Comparison of ENCODE assay signal across 8 mouse cellular contexts in genomic region chr2:130451086-130451726, GRCm38 (mm10). TPM values are rescaled to one million over a fixed set of nuclear protein-coding genes. Genes with fewer than 3 reads are reported as not detected.
DNase-seq lines count a peak whose midpoint lies in the region; ATAC-seq lines count a peak whose summit lies in the region.

No protein-coding gene starts in this region.

- no peak for DNase-seq in kidney, adult 18-20 months
- no peak for DNase-seq in hindbrain, embryonic 14.5 days (ENCODE audit: low spot score)
- peak; percentile 8 for DNase-seq in midbrain, embryonic 14.5 days
- DNase-seq in layer of hippocampus, adult 8-10 months (ENCODE audit: low spot score in 2 of 2): no peak
- no peak for DNase-seq in right cerebral cortex, postnatal 10 days (ENCODE audit: low spot score in 2 of 2)
- DNase-seq in cerebellum, adult 9-10 months: no peak

- no peaks in the 10 kb centered on the region for H3K27me3 ChIP-seq in kidney, embryonic 16.5 days (ENCODE audit: insufficient read depth, low read length)
- H3K27me3 ChIP-seq in hindbrain, embryonic 14.5 days (ENCODE audit: control insufficient read depth, insufficient read depth, low read length): peaks cover 6% of the 10 kb centered on the region; the same call in 1 of the 2 replicates
- 0 out of 2 replicates have a peak, but pooled peaks cover 5% of the 10 kb centered on the region for H3K27me3 ChIP-seq in midbrain, embryonic 14.5 days (ENCODE audit: control insufficient read depth, insufficient read depth, low read length)

- no peak overlapping the region for H3K27ac ChIP-seq in kidney, embryonic 16.5 days (ENCODE audit: low read length)
- no peak overlapping the region for H3K27ac ChIP-seq in brown adipose tissue, adult 24 weeks (replicated peaks; ENCODE audit: low read depth, low read length)
- H3K27ac ChIP-seq in hindbrain, embryonic 14.5 days: no peak overlapping the region
- H3K27ac ChIP-seq in midbrain, embryonic 14.5 days (replicated peaks; ENCODE audit: low read depth, low read length): no peak overlapping the region

- peak overlapping the region; percentile 95 for H3K9ac ChIP-seq in kidney, embryonic 16.5 days (replicated peaks; ENCODE audit: low read length)
- peak overlapping the region; percentile 96 for H3K9ac ChIP-seq in hindbrain, embryonic 14.5 days
- H3K9ac ChIP-seq in midbrain, embryonic 14.5 days (replicated peaks; ENCODE audit: low read length): peak overlapping the region; percentile 89

- WGBS in kidney, embryonic 16.5 days: 44% methylated on average over 14 of the region's 14 CpGs
- 73% methylated on average over 14 of the region's 14 CpGs for WGBS in hindbrain, embryonic 14.5 days
- 73% methylated on average over 14 of the region's 14 CpGs for WGBS in midbrain, embryonic 14.5 days

- H3K4me1 ChIP-seq in kidney, embryonic 16.5 days (ENCODE audit: insufficient read depth, low read length): peaks cover 34% of the 10 kb centered on the region
- H3K4me1 ChIP-seq in brown adipose tissue, adult 24 weeks (ENCODE audit: control insufficient read depth, insufficient read depth, insufficient read length, low read length): peaks cover 5% of the 10 kb centered on the region
- H3K4me1 ChIP-seq in hindbrain, embryonic 14.5 days (replicated peaks; ENCODE audit: control insufficient read depth, insufficient read depth, low read length): peaks cover 36% of the 10 kb centered on the region
- peaks cover 19% of the 10 kb centered on the region for H3K4me1 ChIP-seq in midbrain, embryonic 14.5 days (ENCODE audit: control insufficient read depth, insufficient read depth, low read length)

- H3K4me2 ChIP-seq in kidney, embryonic 16.5 days (replicated peaks; ENCODE audit: low read depth, low read length): peak overlapping the region; percentile 90
- peak overlapping the region; percentile 86 for H3K4me2 ChIP-seq in hindbrain, embryonic 14.5 days (replicated peaks)
- H3K4me2 ChIP-seq in midbrain, embryonic 14.5 days (ENCODE audit: low read length): peak overlapping the region; percentile 75

- H3K4me3 ChIP-seq in kidney, embryonic 16.5 days (ENCODE audit: low read length): peak overlapping the region; percentile 95
- peak overlapping the region; percentile 92 for H3K4me3 ChIP-seq in brown adipose tissue, adult 24 weeks (ENCODE audit: insufficient read depth, low read depth, low read length)
- H3K4me3 ChIP-seq in hindbrain, embryonic 14.5 days (replicated peaks; ENCODE audit: low read length): peak overlapping the region; percentile 93
- peak overlapping the region; percentile 89 for H3K4me3 ChIP-seq in midbrain, embryonic 14.5 days (replicated peaks; ENCODE audit: low read depth, low read length)

- no peaks in the 10 kb centered on the region for H3K9me3 ChIP-seq in kidney, embryonic 16.5 days (ENCODE audit: low read length)
- H3K9me3 ChIP-seq in hindbrain, embryonic 14.5 days (ENCODE audit: control insufficient read depth, low read length): no peaks in the 10 kb centered on the region
- H3K9me3 ChIP-seq in midbrain, embryonic 14.5 days (ENCODE audit: control insufficient read depth, low read length): no peaks in the 10 kb centered on the region

- ATAC-seq in kidney, embryonic 16.5 days (ENCODE audit: low FRiP score, low TSS enrichment): no peak
- no peak for ATAC-seq in hindbrain, embryonic 14.5 days (ENCODE audit: low FRiP score)
- ATAC-seq in midbrain, embryonic 14.5 days (ENCODE audit: low FRiP score, low TSS enrichment): no peak

- no peaks in the 10 kb centered on the region for H3K36me3 ChIP-seq in kidney, embryonic 16.5 days (ENCODE audit: insufficient read depth, low read length)
- no peaks in the 10 kb centered on the region for H3K36me3 ChIP-seq in hindbrain, embryonic 14.5 days (replicated peaks; ENCODE audit: control insufficient read depth, insufficient read depth)
- H3K36me3 ChIP-seq in midbrain, embryonic 14.5 days (ENCODE audit: control insufficient read depth, insufficient read depth, low read length): no peaks in the 10 kb centered on the region

RNA-seq across cellular contexts. Expression of gene Ptpra, which starts 1.1 kb away (rescaled TPM):
- polyA plus RNA-seq in kidney, embryonic 16.5 days (2015; fragmentation: Nextera tagmentation; extraction: Ambion mirVana): 91.6 and 92.0 TPM in 2 replicates
- polyA plus RNA-seq in brown adipose tissue, adult 24 weeks (2012; ENCODE audit: insufficient read depth, insufficient read length, missing spikeins): 38.6 and 52.5 TPM in 2 replicates
- polyA plus RNA-seq in hindbrain, embryonic 14.5 days (2014; fragmentation: Nextera tagmentation; extraction: Ambion mirVana): 158 and 171 TPM in 2 replicates
- polyA plus RNA-seq in midbrain, embryonic 14.5 days (2014; fragmentation: Nextera tagmentation; extraction: Ambion mirVana): 119 and 156 TPM in 2 replicates
- total RNA-seq in layer of hippocampus, adult 8-10 months (2022): 100 to 1,000 TPM; 306 to 318 (median 311) TPM

RNA-seq across cellular contexts. Expression of gene Pced1a, which starts 26.7 kb away (rescaled TPM):
- polyA plus RNA-seq in kidney, embryonic 16.5 days (2015; fragmentation: Nextera tagmentation; extraction: Ambion mirVana): 20.1 and 21.7 TPM in 2 replicates
- polyA plus RNA-seq in brown adipose tissue, adult 24 weeks (2012; ENCODE audit: insufficient read depth, insufficient read length, missing spikeins): 6.9 and 10.4 TPM in 2 replicates
- polyA plus RNA-seq in hindbrain, embryonic 14.5 days (2014; fragmentation: Nextera tagmentation; extraction: Ambion mirVana): 9.0 and 11.3 TPM in 2 replicates
- polyA plus RNA-seq in midbrain, embryonic 14.5 days (2014; fragmentation: Nextera tagmentation; extraction: Ambion mirVana): 10.1 and 15.1 TPM in 2 replicates
- 10 to 100 TPM; 25.2 to 29.4 (median 27.8) TPM for total RNA-seq in layer of hippocampus, adult 8-10 months (2022)

RNA-seq across cellular contexts. Expression of gene Vps16, which starts 27.1 kb away (rescaled TPM):
- polyA plus RNA-seq in kidney, embryonic 16.5 days (2015; fragmentation: Nextera tagmentation; extraction: Ambion mirVana): 109 and 115 TPM in 2 replicates
- polyA plus RNA-seq in brown adipose tissue, adult 24 weeks (2012; ENCODE audit: insufficient read depth, insufficient read length, missing spikeins): 28.7 and 31.8 TPM in 2 replicates
- polyA plus RNA-seq in hindbrain, embryonic 14.5 days (2014; fragmentation: Nextera tagmentation; extraction: Ambion mirVana): 75.9 and 91.3 TPM in 2 replicates
- 88.2 and 88.6 TPM in 2 replicates for polyA plus RNA-seq in midbrain, embryonic 14.5 days (2014; fragmentation: Nextera tagmentation; extraction: Ambion mirVana)
- total RNA-seq in layer of hippocampus, adult 8-10 months (2022): 100 to 1,000 TPM in 1 of 4 experiments, 10 to 100 TPM in 3; 82.1 to 115 (median 87.7) TPM

RNA-seq across cellular contexts. Expression of gene Tmem239, which starts 44.9 kb away (rescaled TPM):
- polyA plus RNA-seq in kidney, embryonic 16.5 days (2015; fragmentation: Nextera tagmentation; extraction: Ambion mirVana): not detected in 2 replicates
- polyA plus RNA-seq in brown adipose tissue, adult 24 weeks (2012; ENCODE audit: insufficient read depth, insufficient read length, missing spikeins): not detected in 2 replicates
- polyA plus RNA-seq in hindbrain, embryonic 14.5 days (2014; fragmentation: Nextera tagmentation; extraction: Ambion mirVana): not detected in 2 replicates
- polyA plus RNA-seq in midbrain, embryonic 14.5 days (2014; fragmentation: Nextera tagmentation; extraction: Ambion mirVana): not detected in 2 replicates
- total RNA-seq in layer of hippocampus, adult 8-10 months (2022): not detected

RNA-seq across cellular contexts. Expression of gene 1700020A23Rik, which starts 46.1 kb away (rescaled TPM):
- polyA plus RNA-seq in kidney, embryonic 16.5 days (2015; fragmentation: Nextera tagmentation; extraction: Ambion mirVana): not detected in 2 replicates
- polyA plus RNA-seq in brown adipose tissue, adult 24 weeks (2012; ENCODE audit: insufficient read depth, insufficient read length, missing spikeins): not detected in 2 replicates
- 0.72 TPM in 1 of 2 replicates, not detected in the other for polyA plus RNA-seq in hindbrain, embryonic 14.5 days (2014; fragmentation: Nextera tagmentation; extraction: Ambion mirVana)
- not detected in 2 replicates for polyA plus RNA-seq in midbrain, embryonic 14.5 days (2014; fragmentation: Nextera tagmentation; extraction: Ambion mirVana)
- not detected for total RNA-seq in layer of hippocampus, adult 8-10 months (2022)
